Mouse (Mus musculus): ENCODE results near the gene Gpr153. TPM values are rescaled to one million over a fixed set of nuclear protein-coding genes. Genes with fewer than 3 reads are reported as not detected.

The Gpr153 gene
- polyA plus RNA-seq, 1 experiment from 2014 or later = 5.2 TPM

DNA sequence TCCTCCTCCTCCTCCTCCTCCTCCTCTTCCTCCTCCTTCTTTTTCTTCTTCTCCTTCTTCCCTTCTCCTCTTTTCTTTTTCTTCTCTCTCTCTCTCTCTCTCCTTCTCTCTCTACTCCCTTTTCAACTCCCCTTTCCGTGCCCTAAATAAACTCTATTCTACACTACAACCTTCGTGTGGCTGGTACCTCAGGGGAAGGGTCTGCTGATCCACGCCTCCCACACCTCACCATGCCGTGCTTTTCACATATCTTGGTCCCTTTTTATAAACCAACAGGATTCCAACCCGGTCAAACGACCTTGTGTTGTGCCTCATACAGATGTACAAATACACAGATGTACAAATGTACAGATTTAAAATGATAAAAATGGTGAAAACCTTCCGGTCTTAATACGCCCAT is 22.3 kb downstream of the Gpr153 start:
- Histone ChIP-seq H3K9me3 (replicated peaks; ENCODE audit: low read length) (no peaks in the 10 kb centered on the region), H3K27me3 (ENCODE audit: insufficient read depth, low read length) (peaks cover 7% of the 10 kb centered on the region), H3K36me3 (ENCODE audit: insufficient read depth, low read length) (0 out of 2 replicates have a peak, but pooled peaks cover 8% of the 10 kb centered on the region), H3K27ac (peak overlapping the region; percentile 57), H3K9ac (ENCODE audit: low read depth, low read length) (peak overlapping the region; percentile 39; the same call in 1 of the 2 replicates), H3K4me3 (replicated peaks; ENCODE audit: low read depth, low read length) (peak overlapping the region; percentile 90), H3K4me1 (replicated peaks; ENCODE audit: insufficient read depth, low read length) (peaks cover 21% of the 10 kb centered on the region), H3K4me2 (ENCODE audit: low read length) (peak overlapping the region; percentile 56)
- ATAC-seq (replicated peaks; ENCODE audit: low FRiP score, low read depth) (no peak), DNase-seq (ENCODE audit: low spot score) (no peak)
- no peak for TF ChIP-seq CTCF (IDR thresholded peaks at IDR 0.05; ENCODE audit: low read depth)
- WGBS = 14% methylated on average over 8 of the region's 8 CpGs

- TF ChIP-seq CTCF (IDR thresholded peaks at IDR 0.05; ENCODE audit: low read depth) = no peak
- H3K9ac ChIP-seq (ENCODE audit: low read depth, low read length) = peak within 1 kb of the TSS; percentile 95
- H3K4me2 ChIP-seq (ENCODE audit: low read length) = peak within 1 kb of the TSS; percentile 97
- peak within 1 kb of the TSS; percentile 90 for H3K4me3 ChIP-seq (replicated peaks; ENCODE audit: low read depth, low read length)
- under 1% methylated on average over 119 of the region's 119 CpGs for WGBS
- H3K27me3 ChIP-seq (ENCODE audit: insufficient read depth, low read length) = no peaks in the 10 kb centered on the region
- H3K4me1 ChIP-seq (replicated peaks; ENCODE audit: insufficient read depth, low read length) = peaks cover 21% of the 10 kb centered on the region
- 0 out of 2 replicates have a peak, but pooled peaks cover 10% of the 10 kb centered on the region for H3K36me3 ChIP-seq (ENCODE audit: insufficient read depth, low read length)
- peak within 1 kb of the TSS; percentile 88 for H3K27ac ChIP-seq
- ATAC-seq (replicated peaks; ENCODE audit: low FRiP score, low read depth) (peak; percentile 93), DNase-seq (ENCODE audit: low spot score) (peak; percentile 98)
- H3K9me3 ChIP-seq (replicated peaks; ENCODE audit: low read length) = no peaks in the 10 kb centered on the region
Measured at GRCm38 (mm10) chr4:152296874-152297861, 23.1 kb downstream of the Gpr153 start, which contains the start of gene Icmt. Icmt (plus strand) TSS chr4:152297227.

- Histone ChIP-seq H3K27me3 (ENCODE audit: insufficient read depth, low read length) (no peaks in the 10 kb centered on the region), H3K27ac (no peak overlapping the region), H3K4me1 (replicated peaks; ENCODE audit: insufficient read depth, low read length) (peaks cover 16% of the 10 kb centered on the region), H3K9ac (ENCODE audit: low read depth, low read length) (peak overlapping the region; percentile 35; the same call in 1 of the 2 replicates), H3K36me3 (ENCODE audit: insufficient read depth, low read length) (peaks cover 14% of the 10 kb centered on the region; the same call in 1 of the 2 replicates), H3K4me3 (replicated peaks; ENCODE audit: low read depth, low read length) (no peak overlapping the region), H3K4me2 (ENCODE audit: low read length) (0 out of 2 replicates have a peak overlapping the region, but pooled peaks have one; percentile 97), H3K9me3 (replicated peaks; ENCODE audit: low read length) (no peaks in the 10 kb centered on the region)
- TF ChIP-seq CTCF (IDR thresholded peaks at IDR 0.05; ENCODE audit: low read depth) = no peak
- ATAC-seq (replicated peaks; ENCODE audit: low FRiP score, low read depth) (no peak), DNase-seq (ENCODE audit: low spot score) (no peak)
- WGBS = 87% methylated on average over 14 of the region's 14 CpGs
Measured at GRCm38 (mm10) chr4:152298836-152299235, 24.8 kb downstream of the Gpr153 start.

DNA sequence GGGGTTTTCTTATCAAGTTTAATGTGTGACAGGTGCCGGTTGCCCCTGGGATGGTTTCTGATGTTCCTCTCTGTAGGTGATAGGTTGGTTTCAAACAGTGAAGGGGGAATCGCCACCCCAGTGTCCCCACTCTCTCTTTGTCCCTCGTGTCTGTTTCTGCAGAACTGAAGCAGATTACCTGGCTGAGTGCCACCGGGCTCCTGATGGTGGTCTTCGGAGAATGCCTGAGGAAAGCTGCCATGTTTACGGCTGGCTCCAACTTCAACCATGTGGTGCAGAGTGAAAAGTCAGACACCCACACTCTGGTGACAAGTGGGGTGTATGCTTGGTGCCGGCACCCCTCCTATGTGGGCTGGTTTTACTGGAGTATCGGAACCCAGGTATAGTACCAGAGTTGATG is 26.3 kb downstream of the Gpr153 start:
- no peak for TF ChIP-seq CTCF (IDR thresholded peaks at IDR 0.05; ENCODE audit: low read depth)
- 91% methylated on average over 8 of the region's 8 CpGs for WGBS
- Histone ChIP-seq H3K27ac (no peak overlapping the region), H3K4me3 (replicated peaks; ENCODE audit: low read depth, low read length) (no peak overlapping the region), H3K27me3 (ENCODE audit: insufficient read depth, low read length) (no peaks in the 10 kb centered on the region), H3K4me1 (replicated peaks; ENCODE audit: insufficient read depth, low read length) (peaks cover 16% of the 10 kb centered on the region), H3K36me3 (ENCODE audit: insufficient read depth, low read length) (peaks cover 21% of the 10 kb centered on the region; the same call in 1 of the 2 replicates), H3K9ac (ENCODE audit: low read depth, low read length) (no peak overlapping the region), H3K9me3 (replicated peaks; ENCODE audit: low read length) (no peaks in the 10 kb centered on the region), H3K4me2 (ENCODE audit: low read length) (no peak overlapping the region)
- ATAC-seq (replicated peaks; ENCODE audit: low FRiP score, low read depth) = no peak
- DNase-seq (ENCODE audit: low spot score) = no peak

DNA sequence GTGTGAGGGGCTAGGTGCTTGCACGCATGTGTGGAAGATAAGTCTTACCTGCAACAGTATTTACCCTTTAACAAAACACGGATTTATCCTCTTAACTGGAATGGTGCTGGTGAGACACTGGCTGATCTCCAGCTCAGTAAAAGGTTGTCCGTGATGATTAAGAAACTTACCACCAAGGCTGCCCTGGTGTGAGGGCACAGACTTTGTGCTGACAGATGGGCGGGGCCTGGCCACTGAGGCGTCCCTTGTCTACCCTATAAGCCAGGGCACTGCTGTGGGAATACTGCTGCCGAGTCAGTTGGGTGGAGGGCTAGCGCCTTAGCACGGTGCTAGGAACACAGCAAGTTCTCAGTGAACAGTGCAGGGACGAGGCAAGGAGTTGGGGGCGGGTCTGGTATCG is 28.0 kb downstream of the Gpr153 start:
- Histone ChIP-seq H3K4me1 (replicated peaks; ENCODE audit: insufficient read depth, low read length) (peaks cover 14% of the 10 kb centered on the region), H3K36me3 (ENCODE audit: insufficient read depth, low read length) (peaks cover 21% of the 10 kb centered on the region; the same call in 1 of the 2 replicates), H3K4me3 (replicated peaks; ENCODE audit: low read depth, low read length) (no peak overlapping the region), H3K27me3 (ENCODE audit: insufficient read depth, low read length) (no peaks in the 10 kb centered on the region), H3K4me2 (ENCODE audit: low read length) (no peak overlapping the region), H3K9me3 (replicated peaks; ENCODE audit: low read length) (no peaks in the 10 kb centered on the region), H3K9ac (ENCODE audit: low read depth, low read length) (no peak overlapping the region), H3K27ac (no peak overlapping the region; the same call in 1 of the 2 replicates)
- no peak for TF ChIP-seq CTCF (IDR thresholded peaks at IDR 0.05; ENCODE audit: low read depth)
- ATAC-seq (replicated peaks; ENCODE audit: low FRiP score, low read depth) = no peak
- DNase-seq (ENCODE audit: low spot score) = no peak
- 64% methylated on average over 11 of the region's 11 CpGs for WGBS

DNA sequence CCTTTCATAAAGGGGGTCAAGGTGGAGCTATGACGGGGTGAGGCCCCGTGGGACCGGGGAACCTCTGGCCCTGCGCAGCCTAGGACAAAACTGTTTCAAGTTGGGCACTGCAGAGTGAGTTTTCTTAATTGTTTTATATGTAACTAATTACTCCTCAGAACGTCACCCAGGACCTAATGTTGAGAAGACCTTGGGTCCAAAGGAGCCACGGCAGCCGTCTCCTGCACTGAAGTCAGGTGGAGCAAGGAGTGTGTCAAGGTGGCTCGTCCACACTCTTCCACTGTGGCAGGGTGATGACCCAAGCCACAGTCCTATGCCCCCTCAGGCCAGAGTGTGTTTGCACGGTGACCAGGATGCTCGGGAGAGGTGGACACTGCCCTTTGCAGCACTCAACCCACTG is 29.1 kb downstream of the Gpr153 start:
- peak; percentile 77 for ATAC-seq (replicated peaks; ENCODE audit: low FRiP score, low read depth)
- no peak for TF ChIP-seq CTCF (IDR thresholded peaks at IDR 0.05; ENCODE audit: low read depth)
- Histone ChIP-seq H3K9me3 (replicated peaks; ENCODE audit: low read length) (no peaks in the 10 kb centered on the region), H3K9ac (ENCODE audit: low read depth, low read length) (no peak overlapping the region), H3K4me1 (replicated peaks; ENCODE audit: insufficient read depth, low read length) (peaks cover 8% of the 10 kb centered on the region), H3K36me3 (ENCODE audit: insufficient read depth, low read length) (peaks cover 21% of the 10 kb centered on the region; the same call in 1 of the 2 replicates), H3K27ac (no peak overlapping the region), H3K4me3 (replicated peaks; ENCODE audit: low read depth, low read length) (no peak overlapping the region), H3K4me2 (ENCODE audit: low read length) (no peak overlapping the region), H3K27me3 (ENCODE audit: insufficient read depth, low read length) (no peaks in the 10 kb centered on the region)
- DNase-seq (ENCODE audit: low spot score) = no peak
- 73% methylated on average over 10 of the region's 10 CpGs for WGBS

Data from kidney, postnatal 0 days (tissue).